Mouse (Mus musculus): ENCODE measurements around the gene Cyp2f2.
A peak's percentile ranks its signal among the peaks of the same experiment; 100 is the strongest.

Cyp2f2 gene

DNA sequence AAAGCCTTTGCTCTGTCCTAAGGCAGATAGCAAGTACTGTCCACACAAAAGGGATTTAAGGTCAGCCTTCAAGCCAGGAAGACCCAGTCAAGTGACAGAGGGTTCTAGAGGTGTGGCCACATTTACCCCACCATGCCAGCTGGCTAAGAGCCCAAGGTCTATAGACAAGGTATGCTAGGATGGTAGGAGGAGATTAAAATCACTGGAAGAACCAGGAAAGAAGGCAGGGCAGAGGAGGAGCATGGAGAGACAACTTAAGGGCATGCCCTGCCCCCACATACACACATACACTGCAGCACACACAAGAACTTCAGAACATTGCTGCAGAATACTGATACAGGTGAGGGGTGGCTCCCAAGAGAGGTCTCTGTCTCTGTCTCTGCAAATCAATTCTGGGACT, at the start of gene Cyp2f2:
TSS of gene Cyp2f2 (plus strand) at position 234 of the 400 bp plus-strand sequence.
- DNase-seq (ENCODE audit: low spot score in 2 of 2): no peak

GRCm38 (mm10) chr7:27078641-27079040, 41.1 kb upstream of the Cyp2f2 start:
- no peak for DNase-seq (ENCODE audit: low spot score in 2 of 2)

DNA sequence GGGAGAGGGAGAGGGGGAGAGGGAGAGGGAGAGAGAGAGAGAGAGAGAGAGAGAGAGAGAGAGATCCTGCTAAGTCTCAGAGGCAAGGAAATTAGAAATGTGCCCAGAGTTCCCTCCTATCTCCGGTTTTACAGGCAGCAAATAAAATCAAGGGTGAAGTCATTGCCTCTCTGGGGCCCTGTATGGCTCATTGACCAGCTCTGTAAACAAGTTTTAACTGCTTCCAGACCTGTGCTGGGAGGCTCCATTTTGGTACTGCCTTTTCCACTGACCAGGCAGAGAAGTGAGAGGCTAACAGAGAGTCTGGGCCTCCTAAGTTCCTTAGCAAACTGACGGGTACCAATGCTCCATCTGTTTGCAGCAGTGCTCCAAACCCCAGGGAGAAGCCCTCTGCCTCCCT, 38.1 kb upstream of the Cyp2f2 start:
- DNase-seq (ENCODE audit: low spot score in 2 of 2): no peak

- DNase-seq (ENCODE audit: low spot score in 2 of 2): no peak
Observed at GRCm38 (mm10) chr7:27091039-27091438, 28.7 kb upstream of the Cyp2f2 start.

DNA sequence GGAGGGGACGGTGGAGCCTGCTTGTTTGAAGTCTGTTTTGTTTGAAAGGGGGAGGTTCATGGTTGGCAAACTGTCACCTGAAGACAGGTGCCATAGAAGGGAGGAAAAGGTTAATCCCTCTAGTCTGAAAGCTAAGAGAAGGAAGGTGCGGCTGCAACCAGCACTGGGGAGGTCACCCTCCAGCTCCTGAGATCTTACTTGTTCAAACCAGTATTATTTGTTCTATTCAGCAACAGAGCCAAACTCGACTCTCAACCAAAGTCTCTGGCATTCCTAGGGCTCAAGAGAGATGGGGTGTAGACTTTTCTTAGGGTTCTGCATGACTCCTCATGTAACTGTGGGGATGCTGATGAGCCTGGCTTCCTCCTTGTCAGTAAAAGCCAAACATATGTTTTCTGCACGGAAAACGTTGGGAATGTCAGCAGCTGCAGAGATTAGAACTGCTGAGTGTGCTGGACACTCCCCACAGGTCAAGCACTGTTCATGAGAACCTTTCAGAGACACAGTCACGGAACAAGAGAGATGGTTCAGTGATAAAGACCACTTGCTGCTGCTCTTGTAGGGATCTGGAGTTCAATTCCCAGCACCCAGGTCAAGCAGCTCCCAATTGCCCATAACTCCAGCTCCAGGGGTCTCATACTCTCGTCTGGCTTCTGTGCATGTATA, 27.5 kb upstream of the Cyp2f2 start:
- DNase-seq (ENCODE audit: low spot score in 2 of 2): no peak

DNA sequence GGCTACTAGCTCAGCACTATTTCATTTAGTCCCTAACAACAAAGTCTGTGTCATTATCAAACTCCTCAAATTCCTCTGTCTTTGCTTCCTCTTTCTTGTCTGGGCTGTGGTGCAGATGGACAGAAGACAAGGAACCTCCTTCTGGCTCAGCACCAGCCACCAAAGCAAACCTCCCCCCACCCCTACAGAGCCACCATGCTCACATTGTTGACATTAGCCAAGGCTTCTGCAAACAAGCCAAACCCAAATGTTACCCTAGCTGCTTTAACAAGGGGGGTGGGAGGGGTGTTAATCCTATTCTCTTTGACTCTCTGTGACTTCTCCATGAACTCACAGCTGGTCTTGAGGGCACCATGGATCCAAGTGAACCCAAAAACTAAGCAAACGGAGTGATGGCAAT, 26.8 kb upstream of the Cyp2f2 start:
- DNase-seq (ENCODE audit: low spot score in 2 of 2): no peak

DNA sequence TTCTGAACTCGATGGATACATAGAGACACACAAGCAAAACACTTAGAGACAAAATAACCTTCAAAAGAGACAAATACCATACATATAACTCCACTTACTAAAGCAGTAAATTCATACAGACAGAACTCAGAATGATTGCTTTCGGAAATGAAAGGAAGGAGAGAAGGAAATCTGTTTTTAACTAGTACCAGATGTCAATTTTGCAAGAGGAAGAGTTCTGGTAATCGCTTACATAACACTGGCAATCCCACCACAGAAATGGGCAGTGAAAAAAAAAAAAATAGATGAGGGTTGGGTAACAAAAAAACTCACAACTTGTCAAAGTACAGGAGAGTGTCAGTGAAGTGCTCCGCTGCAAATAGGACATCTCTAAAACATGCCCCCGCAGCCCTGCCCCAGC, 14.8 kb upstream of the Cyp2f2 start:
- DNase-seq (ENCODE audit: low spot score in 2 of 2): no peak

DNA sequence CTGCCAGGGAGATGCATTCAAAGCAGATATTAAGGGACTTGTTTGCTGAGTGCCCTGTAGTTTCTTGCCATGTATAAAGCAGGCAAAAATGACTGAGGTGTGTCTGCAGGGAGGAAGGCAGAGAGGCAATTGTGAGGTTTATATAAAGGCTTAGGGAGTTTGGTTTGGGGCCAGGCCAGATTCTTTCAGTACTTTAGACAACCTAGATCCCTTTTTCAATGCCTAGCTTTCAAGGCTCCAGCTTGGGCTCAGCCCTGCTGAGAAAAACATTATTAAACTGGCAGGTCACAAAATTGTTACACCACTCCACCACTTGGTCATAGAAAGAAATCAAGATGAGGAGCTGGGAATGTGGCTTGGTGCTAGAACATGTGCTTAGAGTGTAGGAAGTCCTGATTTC, 9.4 kb upstream of the Cyp2f2 start:
- no peak for DNase-seq (ENCODE audit: low spot score in 2 of 2)

DNA sequence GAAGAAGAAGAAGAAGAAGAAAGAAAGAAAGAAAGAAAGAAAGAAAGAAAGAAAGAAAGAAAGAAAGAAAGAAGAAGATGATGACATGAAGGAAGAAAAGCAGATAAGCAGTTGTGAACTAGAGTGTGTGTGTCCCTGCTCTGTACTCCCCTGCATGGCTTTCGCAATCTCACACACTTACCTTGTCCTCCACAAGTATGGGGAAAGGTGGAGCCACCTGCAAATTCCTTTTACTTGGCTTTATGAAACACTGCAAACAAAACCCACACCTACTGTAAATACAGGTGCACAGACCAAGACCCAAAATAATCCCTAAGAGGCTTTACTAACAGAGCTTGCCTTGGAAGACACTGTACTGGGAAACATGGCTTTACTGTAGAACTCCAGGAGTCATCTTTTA, 8.7 kb upstream of the Cyp2f2 start:
- DNase-seq (ENCODE audit: low spot score in 2 of 2): no peak

DNA sequence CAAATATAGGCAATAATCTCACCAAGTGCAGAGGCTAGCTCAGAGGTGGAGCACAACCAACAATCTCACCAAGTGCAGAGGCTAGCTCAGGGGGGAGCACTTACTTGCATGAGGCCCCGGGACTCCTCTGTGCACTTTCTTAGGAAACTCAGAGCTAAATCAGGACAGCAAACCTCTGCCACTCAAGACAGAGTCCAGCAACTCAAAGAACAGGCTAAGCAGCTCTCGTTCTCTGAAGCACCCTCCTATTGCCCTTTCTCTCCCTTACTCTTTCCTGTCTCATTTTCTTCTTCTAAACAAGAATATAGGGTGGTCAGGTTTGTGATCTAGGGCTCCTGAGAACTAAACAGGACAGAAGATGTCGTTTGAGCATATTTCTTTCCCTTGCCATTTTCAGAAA, 7.7 kb upstream of the Cyp2f2 start:
- no peak for DNase-seq (ENCODE audit: low spot score in 2 of 2)

- no peak for DNase-seq (ENCODE audit: low spot score in 2 of 2)
Observed at GRCm38 (mm10) chr7:27118033-27118511, 1.6 kb upstream of the Cyp2f2 start.

- no peak for DNase-seq (ENCODE audit: low spot score in 2 of 2)
Observed at GRCm38 (mm10) chr7:27124305-27124832, 4.7 kb downstream of the Cyp2f2 start.

DNA sequence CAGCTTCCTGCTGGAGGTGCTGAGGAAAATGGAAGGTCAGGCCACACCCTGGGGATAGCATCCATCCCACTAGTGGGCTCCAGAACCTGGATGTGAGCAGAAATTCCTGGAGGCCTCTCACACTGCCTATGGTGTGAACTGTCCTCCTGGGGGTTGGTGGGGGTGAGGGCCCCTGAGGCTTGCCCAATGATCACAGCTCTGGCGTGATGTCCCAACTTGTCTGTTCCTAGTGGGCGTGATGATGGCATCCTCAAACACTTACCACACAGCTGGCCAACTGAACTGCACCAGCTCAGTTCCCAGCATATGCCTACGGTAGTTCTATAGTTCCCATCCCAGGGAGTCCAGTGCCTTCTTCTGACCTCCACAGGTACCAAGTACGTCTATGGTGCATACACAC, 5.3 kb downstream of the Cyp2f2 start:
- DNase-seq (ENCODE audit: low spot score in 2 of 2): no peak

- peak in 1 of 2 experiments; percentile 20 for DNase-seq (ENCODE audit: low spot score in 2 of 2)
Observed at GRCm38 (mm10) chr7:27128162-27128561, 8.5 kb downstream of the Cyp2f2 start.

DNA sequence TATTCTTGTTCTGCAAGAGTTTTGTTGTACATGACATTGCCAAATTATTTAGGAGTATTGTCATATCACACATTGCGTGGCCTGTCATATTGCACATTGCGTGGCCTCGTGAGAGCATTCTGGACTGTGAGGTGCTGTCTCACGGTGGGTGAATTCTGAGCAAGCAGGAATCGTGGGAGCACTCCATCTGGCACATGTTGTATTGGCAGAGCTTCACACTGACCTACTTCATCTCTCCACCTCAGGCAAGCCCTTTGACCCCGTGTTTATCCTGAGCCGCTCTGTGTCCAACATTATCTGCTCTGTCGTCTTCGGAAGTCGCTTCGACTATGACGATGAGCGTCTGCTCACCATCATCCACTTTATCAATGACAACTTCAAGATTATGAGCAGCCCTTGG, 9.2 kb downstream of the Cyp2f2 start:
- DNase-seq (ENCODE audit: low spot score in 2 of 2): no peak

GRCm38 (mm10) chr7:27129811-27130210, 10.1 kb downstream of the Cyp2f2 start:
- DNase-seq (ENCODE audit: low spot score in 2 of 2): no peak

GRCm38 (mm10) chr7:27130521-27131370, 11.0 kb downstream of the Cyp2f2 start:
- no peak for DNase-seq (ENCODE audit: low spot score in 2 of 2)

GRCm38 (mm10) chr7:27131387-27131786, 11.7 kb downstream of the Cyp2f2 start:
- no peak for DNase-seq (ENCODE audit: low spot score in 2 of 2)

DNA sequence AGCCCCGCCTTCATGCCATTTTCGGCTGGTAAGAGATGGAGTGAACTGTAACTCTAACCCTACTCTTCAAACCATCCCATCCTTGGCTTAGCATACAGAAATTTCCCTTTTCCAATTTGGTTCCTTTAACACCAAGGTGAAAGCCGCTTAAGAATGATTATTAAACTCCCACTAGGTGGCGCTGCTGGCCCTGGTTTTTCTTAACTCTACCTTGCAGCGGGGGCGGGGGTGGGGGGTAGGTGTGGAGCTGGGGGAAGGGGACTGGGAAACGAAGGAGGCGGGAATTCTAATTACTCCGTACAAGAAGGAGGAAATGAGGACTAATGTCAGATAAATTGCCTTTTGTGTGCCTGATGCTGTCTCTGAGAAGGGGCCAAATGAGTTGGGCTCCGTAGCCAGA, 12.9 kb downstream of the Cyp2f2 start:
- DNase-seq (ENCODE audit: low spot score in 2 of 2): peak; percentile 46 to 59

- no peak for DNase-seq (ENCODE audit: low spot score in 2 of 2)
Observed at GRCm38 (mm10) chr7:27133156-27133555, 13.4 kb downstream of the Cyp2f2 start.

DNA sequence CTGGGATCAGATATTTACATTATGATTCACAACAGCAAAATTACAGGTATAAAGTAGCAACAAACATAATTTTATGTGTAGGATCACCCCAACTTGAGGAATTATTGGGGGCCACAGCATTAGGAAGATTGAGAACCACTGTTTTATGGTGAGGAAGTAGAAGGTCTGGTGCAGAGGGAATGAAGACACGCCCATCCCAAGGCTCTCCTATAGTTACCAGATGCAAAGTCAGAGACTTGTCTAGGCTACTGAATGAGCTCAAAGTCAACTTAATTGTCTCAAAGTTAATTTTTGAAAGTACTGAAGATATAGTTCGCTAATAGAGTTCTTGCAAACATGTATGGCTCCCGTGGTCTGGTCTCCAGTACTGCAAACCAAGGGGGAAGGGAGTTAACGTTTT, 14.0 kb downstream of the Cyp2f2 start:
- no peak for DNase-seq (ENCODE audit: low spot score in 2 of 2)

DNA sequence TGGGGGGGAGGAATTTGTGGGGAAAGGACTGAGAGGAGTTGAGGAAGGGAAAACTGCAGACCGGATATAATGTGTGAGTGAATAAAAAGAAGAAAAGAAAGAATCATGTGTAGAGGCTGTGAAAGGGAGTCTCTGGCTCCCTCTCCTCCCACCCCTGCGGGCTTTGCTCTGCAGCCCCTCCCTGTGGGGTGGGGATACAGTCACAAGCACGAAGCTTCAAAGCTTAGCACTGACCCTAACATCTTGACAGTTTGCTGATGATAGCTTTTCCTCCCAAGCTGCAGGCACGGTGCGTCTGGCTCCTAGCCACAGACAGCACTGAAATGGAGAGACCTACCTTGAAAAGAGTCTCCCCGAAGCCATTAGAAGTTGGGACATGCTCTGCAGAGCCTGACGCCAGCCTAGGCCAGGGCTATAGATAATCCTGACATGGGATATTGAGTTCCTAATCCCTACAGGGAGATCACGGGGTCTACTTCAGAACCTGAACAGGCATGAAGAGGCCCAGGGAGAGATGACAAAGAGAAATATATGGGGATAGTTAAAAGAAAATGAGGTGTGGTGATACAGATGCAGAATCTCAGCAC, 16.8 kb downstream of the Cyp2f2 start:
- DNase-seq (ENCODE audit: low spot score in 2 of 2): no peak
